Mouse (Mus musculus): ENCODE data around the gene Lmx1a. TPM values are rescaled to one million over a fixed set of nuclear protein-coding genes. Genes with fewer than 3 reads are reported as not detected.

Gene Lmx1a
- not detected in 2 replicates for polyA plus RNA-seq (2012; rRNA removed)

GRCm38 (mm10) chr1:167689232-167689261 lies at the start of gene Lmx1a:
Gene Lmx1a, plus strand, starts transcription at chr1:167689237.
- Histone ChIP-seq H3K4me3 (replicated peaks; ENCODE audit: extremely low read depth, low read depth, low read length) (peak within 1 kb of the TSS; percentile 29), H3K4me1 (ENCODE audit: control insufficient read depth, insufficient read depth, low read length) (peaks cover 5% of the 10 kb centered on the region; the same call in 1 of the 2 replicates)
- TF ChIP-seq CTCF (IDR thresholded peaks at IDR 0.05; ENCODE audit: insufficient read depth, low read length) (no peak), POLR2A (IDR thresholded peaks at IDR 0.05; ENCODE audit: borderline replicate concordance, extremely low read depth, low read depth, low read length) (no peak)
- 0% methylated on average over 3 of the region's 3 CpGs for WGBS
- DNase-seq: no peak

- Histone ChIP-seq H3K4me1 (ENCODE audit: control insufficient read depth, insufficient read depth, low read length) (peaks cover 4% of the 10 kb centered on the region; the same call in 1 of the 2 replicates), H3K4me3 (replicated peaks; ENCODE audit: extremely low read depth, low read depth, low read length) (no peak overlapping the region)
- 16% methylated on average over 16 of the region's 16 CpGs for WGBS
- peak; percentile 77 for DNase-seq
- TF ChIP-seq CTCF (IDR thresholded peaks at IDR 0.05; ENCODE audit: insufficient read depth, low read length): peak; percentile 71
- no peak for TF ChIP-seq POLR2A (IDR thresholded peaks at IDR 0.05; ENCODE audit: borderline replicate concordance, extremely low read depth, low read depth, low read length)
Measured at GRCm38 (mm10) chr1:167644866-167645537, 44.0 kb upstream of the Lmx1a start.

- Histone ChIP-seq H3K4me3 (replicated peaks; ENCODE audit: extremely low read depth, low read depth, low read length) (no peak overlapping the region), H3K4me1 (ENCODE audit: control insufficient read depth, insufficient read depth, low read length) (peaks cover 4% of the 10 kb centered on the region; the same call in 1 of the 2 replicates)
- no peak for TF ChIP-seq CTCF (IDR thresholded peaks at IDR 0.05; ENCODE audit: insufficient read depth, low read length)
- TF ChIP-seq POLR2A (IDR thresholded peaks at IDR 0.05; ENCODE audit: borderline replicate concordance, extremely low read depth, low read depth, low read length): no peak
- WGBS: 82% methylated on average over 3 of the region's 3 CpGs
- DNase-seq: no peak
Measured at GRCm38 (mm10) chr1:167648670-167649069, 40.4 kb upstream of the Lmx1a start.

- DNase-seq: no peak
- 45% methylated on average over 11 of the region's 11 CpGs for WGBS
- Histone ChIP-seq H3K4me1 (ENCODE audit: control insufficient read depth, insufficient read depth, low read length) (peaks cover 4% of the 10 kb centered on the region; the same call in 1 of the 2 replicates), H3K4me3 (replicated peaks; ENCODE audit: extremely low read depth, low read depth, low read length) (no peak overlapping the region)
- TF ChIP-seq POLR2A (IDR thresholded peaks at IDR 0.05; ENCODE audit: borderline replicate concordance, extremely low read depth, low read depth, low read length) (no peak), CTCF (IDR thresholded peaks at IDR 0.05; ENCODE audit: insufficient read depth, low read length) (no peak)
Measured at GRCm38 (mm10) chr1:167649122-167649633, 39.9 kb upstream of the Lmx1a start.

- WGBS: 61% methylated on average over 2 of the region's 2 CpGs
- no peak for DNase-seq
- TF ChIP-seq CTCF (IDR thresholded peaks at IDR 0.05; ENCODE audit: insufficient read depth, low read length) (no peak), POLR2A (IDR thresholded peaks at IDR 0.05; ENCODE audit: borderline replicate concordance, extremely low read depth, low read depth, low read length) (no peak)
- H3K4me3 ChIP-seq (replicated peaks; ENCODE audit: extremely low read depth, low read depth, low read length): no peak overlapping the region
- peaks cover 4% of the 10 kb centered on the region; the same call in 1 of the 2 replicates for H3K4me1 ChIP-seq (ENCODE audit: control insufficient read depth, insufficient read depth, low read length)
Measured at GRCm38 (mm10) chr1:167652336-167652735, 36.7 kb upstream of the Lmx1a start.

GRCm38 (mm10) chr1:167659065-167659464 lies 30.0 kb upstream of the Lmx1a start:
- no peak for DNase-seq
- no peak for TF ChIP-seq CTCF (IDR thresholded peaks at IDR 0.05; ENCODE audit: insufficient read depth, low read length)
- no peak for TF ChIP-seq POLR2A (IDR thresholded peaks at IDR 0.05; ENCODE audit: borderline replicate concordance, extremely low read depth, low read depth, low read length)
- 87% methylated on average over 3 of the region's 3 CpGs for WGBS
- Histone ChIP-seq H3K4me3 (replicated peaks; ENCODE audit: extremely low read depth, low read depth, low read length) (no peak overlapping the region), H3K4me1 (ENCODE audit: control insufficient read depth, insufficient read depth, low read length) (no peaks in the 10 kb centered on the region)

- DNase-seq: no peak
- 3% methylated on average over 21 of the region's 21 CpGs for WGBS
- TF ChIP-seq CTCF (IDR thresholded peaks at IDR 0.05; ENCODE audit: insufficient read depth, low read length) (no peak), POLR2A (IDR thresholded peaks at IDR 0.05; ENCODE audit: borderline replicate concordance, extremely low read depth, low read depth, low read length) (no peak)
- Histone ChIP-seq H3K4me1 (ENCODE audit: control insufficient read depth, insufficient read depth, low read length) (no peaks in the 10 kb centered on the region), H3K4me3 (replicated peaks; ENCODE audit: extremely low read depth, low read depth, low read length) (no peak overlapping the region)
Measured at GRCm38 (mm10) chr1:167660521-167661101, 28.4 kb upstream of the Lmx1a start.

GRCm38 (mm10) chr1:167661123-167661522 lies 27.9 kb upstream of the Lmx1a start:
- no peak for TF ChIP-seq CTCF (IDR thresholded peaks at IDR 0.05; ENCODE audit: insufficient read depth, low read length)
- TF ChIP-seq POLR2A (IDR thresholded peaks at IDR 0.05; ENCODE audit: borderline replicate concordance, extremely low read depth, low read depth, low read length): no peak
- WGBS: 1% methylated on average over 19 of the region's 19 CpGs
- no peak for DNase-seq
- H3K4me3 ChIP-seq (replicated peaks; ENCODE audit: extremely low read depth, low read depth, low read length): no peak overlapping the region
- no peaks in the 10 kb centered on the region for H3K4me1 ChIP-seq (ENCODE audit: control insufficient read depth, insufficient read depth, low read length)

GRCm38 (mm10) chr1:167663136-167663535 lies 25.9 kb upstream of the Lmx1a start:
- H3K4me3 ChIP-seq (replicated peaks; ENCODE audit: extremely low read depth, low read depth, low read length): no peak overlapping the region
- whole genome bisulfite sequencing: 80% methylated on average over 5 of the region's 5 CpGs

GRCm38 (mm10) chr1:167669796-167670195 lies 19.2 kb upstream of the Lmx1a start:
- peak; percentile 90 for TF ChIP-seq CTCF (IDR thresholded peaks at IDR 0.05; ENCODE audit: insufficient read depth, low read length)
- no peak for TF ChIP-seq POLR2A (IDR thresholded peaks at IDR 0.05; ENCODE audit: borderline replicate concordance, extremely low read depth, low read depth, low read length)
- Histone ChIP-seq H3K4me3 (replicated peaks; ENCODE audit: extremely low read depth, low read depth, low read length) (no peak overlapping the region), H3K4me1 (ENCODE audit: control insufficient read depth, insufficient read depth, low read length) (no peaks in the 10 kb centered on the region)
- peak; percentile 48 for DNase-seq
- 30% methylated on average over 6 of the region's 6 CpGs for WGBS

More at GRCm38 (mm10) chr1:167663136-167663535, 25.9 kb upstream of the Lmx1a start:
- DNase-seq: no peak
- TF ChIP-seq POLR2A (IDR thresholded peaks at IDR 0.05; ENCODE audit: borderline replicate concordance, extremely low read depth, low read depth, low read length) (no peak), CTCF (IDR thresholded peaks at IDR 0.05; ENCODE audit: insufficient read depth, low read length) (no peak)
- H3K4me1 ChIP-seq (ENCODE audit: control insufficient read depth, insufficient read depth, low read length): no peaks in the 10 kb centered on the region

Data from lung, adult 2 months (tissue).